Mouse (Mus musculus) frontal cortex, postnatal 25 days (tissue): Measurements from ENCODE around the gene Bbip1.
A peak's percentile ranks its signal among the peaks of the same experiment; 100 is the strongest.
"Not testable (repeated sequence)": the region's sequence is repeated elsewhere in the genome, so short reads cannot be mapped to it uniquely, and the experiment has no call there.

Experiments
- DNase-seq, 2 experiments: peaks; one replicate each; pipeline ENCODE4 v3.0.0; 2022; ENCODE audit warnings: low spot score in 2 of 2

Gene Bbip1

GRCm38 (mm10) chr19:53925338-53925751 is 19.1 kb downstream of the Bbip1 start:
- DNase-seq = no peak

GRCm38 (mm10) chr19:53921996-53922395 is 22.4 kb downstream of the Bbip1 start:
- DNase-seq = not testable (repeated sequence)

GRCm38 (mm10) chr19:53919541-53919940 is 24.9 kb downstream of the Bbip1 start:
- no peak for DNase-seq

- DNase-seq = no peak
These were observed 29.5 kb downstream of the Bbip1 start for GRCm38 (mm10) chr19:53914950-53915349.

GRCm38 (mm10) chr19:53906703-53907070 is 37.7 kb downstream of the Bbip1 start:
- DNase-seq = not testable (repeated sequence)

GRCm38 (mm10) chr19:53906033-53906702 is 38.3 kb downstream of the Bbip1 start:
- DNase-seq = no peak

GRCm38 (mm10) chr19:53904833-53905480 is 39.5 kb downstream of the Bbip1 start:
- DNase-seq = no peak

GRCm38 (mm10) chr19:53903507-53904321 is 40.7 kb downstream of the Bbip1 start:
- DNase-seq = peak in 1 of 2 experiments; percentile 38

- DNase-seq = peak; percentile 88 to 90
These were observed 41.5 kb downstream of the Bbip1 start for GRCm38 (mm10) chr19:53902739-53903487.

GRCm38 (mm10) chr19:53901931-53902738 is 42.3 kb downstream of the Bbip1 start:
- DNase-seq = no peak

GRCm38 (mm10) chr19:53899941-53900610 is 44.4 kb downstream of the Bbip1 start:
- DNase-seq = no peak

GRCm38 (mm10) chr19:53898970-53899900 is 45.2 kb downstream of the Bbip1 start:
- no peak for DNase-seq

GRCm38 (mm10) chr19:53898498-53898897 is 45.9 kb downstream of the Bbip1 start:
- no peak for DNase-seq

- DNase-seq = no peak
These were observed 46.4 kb downstream of the Bbip1 start for GRCm38 (mm10) chr19:53898046-53898445.

GRCm38 (mm10) chr19:53894538-53895121 is 49.8 kb downstream of the Bbip1 start:
- no peak for DNase-seq

- DNase-seq = no peak
These were observed 50.7 kb downstream of the Bbip1 start for GRCm38 (mm10) chr19:53893711-53894171.

- no peak for DNase-seq
These were observed 51.5 kb downstream of the Bbip1 start for GRCm38 (mm10) chr19:53892838-53893359.

- no peak for DNase-seq
These were observed 52.4 kb downstream of the Bbip1 start, which contains the start of gene Pdcd4 for GRCm38 (mm10) chr19:53892061-53892460. Pdcd4 (plus strand) TSS chr19:53892231.
